Mouse (Mus musculus): Measurements from ENCODE around the gene Zdhhc25.

Gene Zdhhc25

GRCm38 (mm10) chr15:88635205-88635604, 35.1 kb downstream of the Zdhhc25 start:
- DNase-seq, result no peak

- peak; percentile 79 for DNase-seq
Observed at GRCm38 (mm10) chr15:88651019-88651418, 50.9 kb downstream of the Zdhhc25 start.
